Mouse (Mus musculus) CH12.LX (cell line): ENCODE data around the gene Fstl3. TPM values are rescaled to one million over a fixed set of nuclear protein-coding genes. Genes with fewer than 3 reads are reported as not detected.

ENCODE experiments used
- DNase-seq: peaks from one replicate; pipeline ENCODE4 v3.0.0-alpha.2; 2013; ENCODE audit errors: extremely low read depth
- H3K27ac ChIP-seq: 2 replicates; pipeline ENCODE4 v1.5.1; 2012; ENCODE audit warnings: low read depth, mild to moderate bottlenecking, control low read depth, moderate library complexity; ENCODE audit not compliant: insufficient read depth
- H3K27me3 ChIP-seq: replicated peaks from 2 replicates; pipeline ENCODE3; 2012; ENCODE audit warnings: inconsistent platforms
- H3K36me3 ChIP-seq, 2 experiments: replicated peaks in 1 of 2; 2 replicates each; pipeline versions ENCODE3 to v1.6.1; 2012; ENCODE audit warnings: inconsistent platforms in 1 of 2, low read length in 1 of 2, mild to moderate bottlenecking in 1 of 2, mixed read lengths in 1 of 2, moderate library complexity in 1 of 2; ENCODE audit not compliant: control insufficient read depth in 1 of 2, insufficient read depth in 1 of 2
- H3K4me1 ChIP-seq, 2 experiments: 2 replicates each; pipeline ENCODE4 v1.6.1; 2012; ENCODE audit warnings: inconsistent platforms in 1 of 2, moderate library complexity in 1 of 2; ENCODE audit not compliant: insufficient read depth in 2 of 2, control insufficient read depth in 1 of 2
- H3K4me2 ChIP-seq: 2 replicates; pipeline ENCODE4 v1.6.1; 2012; ENCODE audit warnings: low read depth, mild to moderate bottlenecking, control low read depth; ENCODE audit not compliant: poor library complexity, insufficient read depth, severe bottlenecking
- H3K4me3 ChIP-seq, 3 experiments: fragments of 150-350 bp in 1 of 3; sonication (generic) in 1 of 3; replicated peaks in 1 of 3; 2 replicates each; pipeline versions ENCODE3 to v1.5.1; 2011 to 2012; ENCODE audit warnings: low read depth in 2 of 3, low read length in 2 of 3, mild to moderate bottlenecking in 2 of 3, moderate library complexity in 2 of 3, control low read depth in 1 of 3, improper control_type of control experiment in 1 of 3, inconsistent platforms in 1 of 3, mixed read lengths in 1 of 3; ENCODE audit not compliant: poor library complexity in 1 of 3
- H3K79me2 ChIP-seq: replicated peaks from 2 replicates; pipeline ENCODE4 v1.6.1; 2012; ENCODE audit warnings: mild to moderate bottlenecking, moderate library complexity; ENCODE audit not compliant: control insufficient read depth, poor library complexity, insufficient read depth, severe bottlenecking; ENCODE audit errors: extremely low read depth
- H3K9ac ChIP-seq: 2 replicates; pipeline ENCODE4 v1.6.1; 2012; ENCODE audit warnings: low read depth, mild to moderate bottlenecking, control low read depth, moderate library complexity; ENCODE audit not compliant: insufficient read depth
- H3K9me3 ChIP-seq: replicated peaks from 2 replicates; pipeline ENCODE3; 2012; ENCODE audit warnings: low read length, inconsistent platforms, mixed read lengths
- BHLHE40 ChIP-seq: IDR thresholded peaks from 2 replicates; pipeline ENCODE4 v1.6.1; 2011; ENCODE audit warnings: mild to moderate bottlenecking, low read depth, low read length, improper control_type of control experiment
- CHD1 ChIP-seq: IDR thresholded peaks from 2 replicates; pipeline ENCODE4 v1.6.1; 2012; ENCODE audit warnings: low read depth, low read length, improper control_type of control experiment, inconsistent platforms
- CTCF ChIP-seq, 2 experiments: IDR thresholded peaks in 1 of 2; conservative IDR thresholded peaks in 1 of 2; 2 replicates each; pipeline ENCODE4 v1.5.1; 2011 to 2012; ENCODE audit warnings: low read depth in 2 of 2, low read length in 2 of 2, improper control_type of control experiment in 1 of 2, inconsistent platforms in 1 of 2, mild to moderate bottlenecking in 1 of 2, moderate library complexity in 1 of 2
- ELF1 ChIP-seq: IDR thresholded peaks from 2 replicates; pipeline ENCODE4 v1.6.1; 2014; ENCODE audit warnings: low read depth, mild to moderate bottlenecking, inconsistent platforms, low read length, improper control_type of control experiment
- EP300 ChIP-seq: IDR thresholded peaks from 2 replicates; pipeline ENCODE4 v1.6.1; 2011; ENCODE audit warnings: low read length, improper control_type of control experiment
- GABPA ChIP-seq: IDR thresholded peaks from 2 replicates; pipeline ENCODE4 v1.6.1; 2012; ENCODE audit warnings: low read depth, low read length, improper control_type of control experiment, inconsistent platforms; ENCODE audit not compliant: insufficient replicate concordance
- HCFC1 ChIP-seq: IDR thresholded peaks from 2 replicates; pipeline ENCODE4 v1.6.1; 2012; ENCODE audit warnings: low read depth, mild to moderate bottlenecking, inconsistent platforms, low read length, improper control_type of control experiment
- IRF4 ChIP-seq: IDR thresholded peaks from 2 replicates; pipeline ENCODE4 v1.6.1; 2014; ENCODE audit warnings: low read depth, mild to moderate bottlenecking, inconsistent platforms, low read length, improper control_type of control experiment
- JUND ChIP-seq: conservative IDR thresholded peaks from 2 replicates; pipeline ENCODE4 v1.6.1; 2011; ENCODE audit warnings: low read depth, low read length, improper control_type of control experiment
- KAT2A ChIP-seq: IDR thresholded peaks from 2 replicates; pipeline ENCODE4 v1.6.1; 2012; ENCODE audit warnings: low read length, improper control_type of control experiment, inconsistent platforms; ENCODE audit not compliant: insufficient replicate concordance
- MAFK ChIP-seq: IDR thresholded peaks from 2 replicates; pipeline ENCODE4 v1.6.1; 2011; ENCODE audit warnings: low read length, improper control_type of control experiment; ENCODE audit not compliant: insufficient replicate concordance
- MAZ ChIP-seq: IDR thresholded peaks from 2 replicates; pipeline ENCODE4 v1.6.1; 2012; ENCODE audit warnings: low read depth, mild to moderate bottlenecking, inconsistent platforms, low read length, improper control_type of control experiment, moderate library complexity
- MYC ChIP-seq: IDR thresholded peaks from 2 replicates; pipeline ENCODE4 v1.6.1; 2011; ENCODE audit warnings: low read depth, mild to moderate bottlenecking, improper control_type of control experiment, low read length
- NRF1 ChIP-seq: IDR thresholded peaks from 2 replicates; pipeline ENCODE4 v1.6.1; 2014; ENCODE audit warnings: low read depth, mild to moderate bottlenecking, inconsistent platforms, low read length, improper control_type of control experiment, moderate library complexity
- POLR2A ChIP-seq: IDR thresholded peaks from 2 replicates; pipeline ENCODE4 v1.6.1; 2011; ENCODE audit warnings: low read depth, mild to moderate bottlenecking, improper control_type of control experiment, low read length
- POLR2AphosphoS2 ChIP-seq: IDR thresholded peaks from 2 replicates; pipeline ENCODE4 v1.6.1; 2011; ENCODE audit warnings: low read depth, low read length, improper control_type of control experiment
- RAD21 ChIP-seq: IDR thresholded peaks from 2 replicates; pipeline ENCODE4 v1.6.1; 2011; ENCODE audit warnings: low read depth, mild to moderate bottlenecking, low read length, improper control_type of control experiment, moderate library complexity
- SMC3 ChIP-seq: IDR thresholded peaks from 2 replicates; pipeline ENCODE4 v1.6.1; 2011; ENCODE audit warnings: low read depth, low read length, improper control_type of control experiment
- TBP ChIP-seq: conservative IDR thresholded peaks from 2 replicates; pipeline ENCODE4 v1.6.1; 2011; ENCODE audit warnings: low read depth, low read length, improper control_type of control experiment
- ZKSCAN1 ChIP-seq: IDR thresholded peaks from 2 replicates; pipeline ENCODE4 v1.6.1; 2012; ENCODE audit warnings: low read depth, inconsistent platforms, low read length, improper control_type of control experiment, borderline replicate concordance
- ZMIZ1 ChIP-seq: IDR thresholded peaks from 2 replicates; pipeline ENCODE4 v1.6.1; 2012; ENCODE audit warnings: low read depth, mild to moderate bottlenecking, inconsistent platforms, low read length, improper control_type of control experiment
- ZNF384 ChIP-seq: IDR thresholded peaks from 2 replicates; pipeline ENCODE4 v1.6.1; 2012; ENCODE audit warnings: low read depth, low read length, improper control_type of control experiment, inconsistent platforms
- dilution Hi-C: fragments of 300-500 bp; cut with MboI; formaldehyde crosslinking; loops from 2 replicates; pipeline ENCODE4 v1.14.3; 2020; ENCODE audit warnings: low sequenced_read_pairs; ENCODE audit not compliant: extremely low pct_unique_long_range_greater_than_20kb, extremely low pct_ligation_motif_present
- in situ Hi-C: fragments of 300-500 bp; cut with MboI; formaldehyde crosslinking; loops from 3 replicates; pipeline ENCODE4 v1.14.3; 2019; ENCODE audit warnings: low sequenced_read_pairs, low pct_ligation_motif_present, low pct_unique_long_range_greater_than_20kb, mixed read lengths
- polyA plus RNA-seq: library from polyadenylated mRNA; unstranded; fragments of >175 nt; gene quantifications from 2 replicates; pipeline ENCODE4 v1.2.1, GENCODE M21; 2012; ENCODE audit warnings: low read depth; ENCODE audit not compliant: insufficient read length
- total RNA-seq, 2 experiments: library from RNA; depleted of rRNA; stranded (reverse); fragments of 300-350 nt in 1 of 2; fragments of >200 nt in 1 of 2; gene quantifications; 2 replicates each; pipeline ENCODE4 v1.2.3; 2012 to 2014

The Fstl3 gene
- total and polyA plus RNA-seq, 3 experiments, result 0.25 TPM; not detected in 2

GRCm38 (mm10) chr10:79768400-79768799 is 8.7 kb upstream of the Fstl3 start:
- Histone ChIP-seq H3K9me3 (peaks cover 8% of the 10 kb centered on the region), H3K36me3 (peaks cover 0 to 18% of the 10 kb centered on the region in 2 experiments), H3K79me2 (peaks cover 30% of the 10 kb centered on the region), H3K27me3 (peaks cover 2% of the 10 kb centered on the region), H3K27ac (no peak overlapping the region), H3K4me1 (peaks cover 22 to 43% of the 10 kb centered on the region in 2 experiments), H3K9ac (no peak overlapping the region), H3K4me2 (no peak overlapping the region), H3K4me3 (no peak overlapping the region)
- in situ Hi-C loops, result no loop called here
- TF ChIP-seq CHD1, result no peak
- no peak for TF ChIP-seq ZKSCAN1
- TF ChIP-seq IRF4, result 0 out of 2 replicates have a peak, but pooled peaks have one; percentile 30
- no peak for TF ChIP-seq ELF1
- no peak for TF ChIP-seq HCFC1
- peak; percentile 83 to 91 for TF ChIP-seq CTCF (conservative IDR thresholded peaks at IDR 0.05 in 1 of 2, IDR thresholded peaks at IDR 0.05 in 1 of 2; ENCODE audit: low read depth in 2 of 2, low read length in 2 of 2)
- no peak for TF ChIP-seq POLR2AphosphoS2
- peak; percentile 88 for TF ChIP-seq SMC3
- no peak for TF ChIP-seq GABPA
- TF ChIP-seq MYC, result no peak
- TF ChIP-seq MAFK, result no peak
- no peak for TF ChIP-seq EP300
- TF ChIP-seq NRF1, result no peak
- no peak for TF ChIP-seq ZNF384
- TF ChIP-seq MAZ, result no peak
- peak; percentile 84 for TF ChIP-seq RAD21
- TF ChIP-seq TBP, result no peak
- dilution Hi-C loops, result no loop called here
- peak; percentile 61 for DNase-seq

GRCm38 (mm10) chr10:79769329-79769728 is 7.7 kb upstream of the Fstl3 start:
- dilution Hi-C loops, result no loop called here
- peaks cover 18 to 34% of the 10 kb centered on the region in 2 experiments for H3K4me1 ChIP-seq
- no peak overlapping the region for H3K4me2 ChIP-seq
- H3K27me3 ChIP-seq, result peaks cover 7% of the 10 kb centered on the region
- H3K9me3 ChIP-seq, result peaks cover 8% of the 10 kb centered on the region
- H3K4me3 ChIP-seq, result no peak overlapping the region
- H3K27ac ChIP-seq, result no peak overlapping the region
- DNase-seq, result no peak
- peaks cover 0 to 9% of the 10 kb centered on the region in 2 experiments for H3K36me3 ChIP-seq
- TF ChIP-seq BHLHE40 (no peak), CTCF (conservative IDR thresholded peaks at IDR 0.05 in 1 of 2, IDR thresholded peaks at IDR 0.05 in 1 of 2; ENCODE audit: low read depth in 2 of 2, low read length in 2 of 2) (no peak), IRF4 (no peak), NRF1 (no peak), JUND (no peak), ZMIZ1 (no peak), POLR2A (no peak), GABPA (no peak), KAT2A (no peak), MYC (no peak)
- in situ Hi-C loops, result no loop called here
- H3K9ac ChIP-seq, result no peak overlapping the region
- H3K79me2 ChIP-seq, result peaks cover 21% of the 10 kb centered on the region
